Mouse (Mus musculus): Measurements from ENCODE around the gene Rbm47.

- TF ChIP-seq EP300 (IDR thresholded peaks at IDR 0.05; ENCODE audit: insufficient read depth, low read depth, low read length) (no peak), POLR2A (IDR thresholded peaks at IDR 0.05; ENCODE audit: insufficient read depth, low read depth, low read length) (no peak), CTCF (IDR thresholded peaks at IDR 0.05) (no peak)
Measured at GRCm38 (mm10) chr5:66069133-66069469, 103.8 kb downstream of the Rbm47 start.

Data from heart, adult 2 months (tissue).